Mouse (Mus musculus) urinary bladder, postnatal 36 days (tissue): Measurements from ENCODE around the gene Cad.

Experiments
- DNase-seq, 2 experiments: peaks; one replicate each; pipeline ENCODE4 v3.0.0; 2022; ENCODE audit warnings: low spot score in 2 of 2, mixed read lengths in 1 of 2

The Cad gene

DNA sequence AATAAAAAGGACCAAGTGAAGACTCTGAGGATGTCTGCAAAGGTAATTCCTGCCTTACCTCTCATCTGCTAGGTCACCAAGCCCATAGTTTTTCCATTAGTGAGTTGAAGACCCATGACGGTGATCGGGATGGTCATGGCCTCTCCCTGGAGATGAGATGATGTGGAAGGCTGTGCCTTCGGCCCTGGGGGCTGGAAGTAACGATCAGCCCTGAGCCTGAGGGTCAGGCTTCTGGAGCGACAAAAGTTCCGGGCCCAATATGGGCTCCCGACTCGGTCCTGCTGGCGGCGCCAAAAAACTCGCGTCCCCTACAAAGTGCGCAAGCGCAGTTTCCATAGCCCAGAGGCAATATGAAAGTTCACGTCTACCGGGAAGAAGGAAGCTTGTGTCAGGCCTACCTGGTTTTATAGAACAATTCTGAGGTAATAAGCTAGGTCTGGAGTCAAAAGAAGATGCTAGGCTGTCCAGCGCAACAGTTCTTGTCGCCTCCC is 53.5 kb downstream of the Cad start, which contains the start of gene Slc30a3:
Gene Slc30a3 (minus strand): TSS at position 238 of the 491 bp plus-strand sequence.
- no peak for DNase-seq

DNA sequence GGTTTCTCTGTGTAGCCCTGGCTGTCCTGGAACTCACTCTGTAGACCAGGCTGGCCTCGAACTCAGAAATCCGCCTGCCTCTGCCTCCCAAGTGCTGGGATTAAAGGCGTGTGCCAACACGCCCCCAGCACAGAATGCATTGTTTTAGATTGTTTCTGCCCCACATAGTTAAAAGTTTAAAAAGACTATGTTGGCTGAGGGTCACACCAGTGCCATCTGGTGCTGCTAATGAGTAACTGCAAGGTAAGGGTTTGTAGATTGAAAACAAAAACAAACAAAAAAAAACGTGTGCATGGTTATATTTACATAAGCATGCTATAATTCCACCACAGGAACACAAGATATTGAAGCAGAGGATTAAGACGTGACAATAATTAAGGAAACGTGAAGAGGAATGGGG is 56.2 kb downstream of the Cad start:
- DNase-seq = no peak

- no peak for DNase-seq
Observed at GRCm38 (mm10) chr5:31116354-31116753, 61.8 kb downstream of the Cad start, which contains the start of gene Trim54. TSS of gene Trim54 (plus strand) at chr5:31116712.

DNA sequence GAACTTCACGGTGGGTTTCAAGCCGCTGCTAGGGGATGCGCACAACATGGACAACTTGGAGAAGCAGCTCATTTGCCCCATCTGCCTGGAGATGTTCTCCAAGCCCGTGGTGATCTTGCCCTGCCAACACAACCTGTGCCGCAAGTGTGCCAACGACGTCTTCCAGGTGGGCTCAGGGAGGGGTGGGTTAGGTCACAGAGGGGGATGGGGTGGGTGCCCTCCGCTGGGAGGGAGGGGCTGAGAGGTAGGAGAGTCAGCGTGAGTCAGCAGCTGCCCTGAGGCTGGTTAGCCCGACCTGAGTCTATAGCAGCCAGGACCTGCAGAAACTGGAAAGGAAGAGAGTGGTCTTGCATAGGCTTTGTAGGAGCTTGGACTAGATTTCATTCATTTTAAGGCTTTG is 62.3 kb downstream of the Cad start:
- DNase-seq = no peak

- DNase-seq = no peak
Observed at GRCm38 (mm10) chr5:31121111-31121510, 66.5 kb downstream of the Cad start.

DNA sequence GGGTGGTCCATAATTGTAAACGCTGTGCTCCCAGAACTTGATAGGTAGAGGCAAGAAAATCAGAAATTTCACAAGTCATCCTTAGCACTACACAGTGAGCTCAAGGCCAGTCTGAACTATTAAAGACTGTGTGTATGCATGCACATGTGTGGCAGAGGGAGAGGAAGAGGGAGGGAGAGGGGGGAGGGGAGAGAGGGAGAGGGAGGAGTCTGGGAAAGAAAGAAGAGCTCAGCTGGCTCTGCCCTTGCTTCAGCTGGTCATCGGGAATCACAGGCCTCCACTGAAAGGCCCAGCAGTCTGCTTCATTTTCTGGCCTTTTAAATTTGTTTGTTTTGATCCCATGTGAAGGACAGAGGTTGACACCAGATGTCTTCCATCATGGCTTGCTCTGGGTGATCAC is 68.9 kb downstream of the Cad start:
- no peak for DNase-seq

GRCm38 (mm10) chr5:31126050-31126449 is 71.5 kb downstream of the Cad start:
- no peak for DNase-seq
